Mouse (Mus musculus): ENCODE data around the gene Hoxb8.

Gene Hoxb8

GRCm38 (mm10) chr11:96268031-96268745 is 13.5 kb upstream of the Hoxb8 start:
- no peak for DNase-seq

GRCm38 (mm10) chr11:96269869-96270268 is 11.8 kb upstream of the Hoxb8 start:
- no peak for DNase-seq

GRCm38 (mm10) chr11:96270996-96271540 is 10.6 kb upstream of the Hoxb8 start, which contains the start of gene Hoxb9:
Gene Hoxb9, plus strand, starts transcription at chr11:96271457.
- DNase-seq: no peak

GRCm38 (mm10) chr11:96271541-96272011 is 10.1 kb upstream of the Hoxb8 start:
- DNase-seq: no peak

- no peak for DNase-seq
These were observed 9.4 kb upstream of the Hoxb8 start for GRCm38 (mm10) chr11:96272024-96272921.

GRCm38 (mm10) chr11:96274428-96274827 is 7.3 kb upstream of the Hoxb8 start:
- no peak for DNase-seq

GRCm38 (mm10) chr11:96275896-96276295 is 5.8 kb upstream of the Hoxb8 start:
- DNase-seq: no peak

- no peak for DNase-seq
These were observed 4.3 kb upstream of the Hoxb8 start for GRCm38 (mm10) chr11:96277151-96278044.

GRCm38 (mm10) chr11:96278324-96278723 is 3.4 kb upstream of the Hoxb8 start:
- DNase-seq: no peak

GRCm38 (mm10) chr11:96278773-96279172 is 2.9 kb upstream of the Hoxb8 start:
- DNase-seq: peak; percentile 87 to 90

- DNase-seq: no peak
These were observed 2.1 kb upstream of the Hoxb8 start for GRCm38 (mm10) chr11:96279421-96280233.

- DNase-seq: no peak
These were observed 1.0 kb upstream of the Hoxb8 start for GRCm38 (mm10) chr11:96280399-96281378.

- DNase-seq: no peak
These were observed 309 bp upstream of the Hoxb8 start for GRCm38 (mm10) chr11:96281396-96281795.

GRCm38 (mm10) chr11:96282795-96283430 is 1.2 kb downstream of the Hoxb8 start:
- DNase-seq: no peak

- no peak for DNase-seq
These were observed 2.5 kb downstream of the Hoxb8 start for GRCm38 (mm10) chr11:96284041-96284749.

GRCm38 (mm10) chr11:96284774-96285734 is 3.3 kb downstream of the Hoxb8 start:
- no peak for DNase-seq
